Mouse (Mus musculus) embryo, embryonic 11 days (tissue): Measurements from ENCODE around the gene Cyp2r1.
"Not testable (repeated sequence)": the region's sequence is repeated elsewhere in the genome, so short reads cannot be mapped to it uniquely, and the experiment has no call there.

ENCODE experiments used
- DNase-seq: peaks from one replicate; pipeline ENCODE4 v3.0.0-alpha.2; 2015

Cyp2r1 gene

GRCm38 (mm10) chr7:114562531-114563241, at the start of gene Cyp2r1:
Cyp2r1 (minus strand) TSS chr7:114562972.
- peak; percentile 93 for DNase-seq

GRCm38 (mm10) chr7:114594391-114594790, 31.6 kb upstream of the Cyp2r1 start:
- DNase-seq = not testable (repeated sequence)

- DNase-seq = no peak
These were observed 19.7 kb upstream of the Cyp2r1 start for GRCm38 (mm10) chr7:114582441-114582840.

DNA sequence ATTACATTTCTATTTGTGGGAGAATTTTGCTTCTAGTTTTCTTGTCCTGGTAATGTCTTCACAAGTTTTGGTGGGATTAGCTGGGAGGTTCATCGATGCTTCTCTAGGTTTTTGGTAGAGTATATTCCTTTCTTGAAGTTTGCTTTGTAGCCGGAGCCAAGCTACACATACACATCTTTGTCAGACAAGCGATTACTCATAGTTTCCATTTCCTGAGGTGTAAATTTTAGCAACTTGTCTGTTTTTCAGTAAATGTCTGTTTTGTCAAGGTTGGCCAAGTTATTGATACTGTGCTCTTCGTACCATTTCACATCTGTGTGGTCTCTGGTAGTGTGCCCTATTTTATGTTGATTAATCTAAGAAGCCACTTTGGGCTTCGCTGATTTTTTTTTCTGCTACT, 18.4 kb upstream of the Cyp2r1 start:
- no peak for DNase-seq

- DNase-seq = peak; percentile 81
These were observed 17.7 kb upstream of the Cyp2r1 start for GRCm38 (mm10) chr7:114580426-114580825.

GRCm38 (mm10) chr7:114577665-114578064, 14.9 kb upstream of the Cyp2r1 start:
- no peak for DNase-seq

DNA sequence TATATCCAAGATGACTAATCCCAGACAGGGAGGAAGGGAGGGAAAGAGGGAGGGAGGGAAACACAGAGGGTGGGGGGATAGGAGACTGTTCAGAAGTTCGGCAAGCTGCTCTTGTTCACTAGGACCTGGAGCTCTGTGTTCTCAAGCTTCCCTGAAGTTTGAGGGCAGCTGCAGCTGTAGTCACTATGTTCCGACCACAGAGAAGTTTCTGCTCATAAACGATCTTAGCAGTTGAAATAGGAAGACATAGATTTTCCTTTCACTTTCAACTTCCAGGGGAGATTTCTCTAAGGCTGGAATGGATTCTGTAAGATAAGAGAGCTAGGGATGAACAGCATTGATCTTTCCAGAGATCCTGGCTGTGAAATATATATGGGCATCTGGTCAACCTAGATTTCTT, 14.2 kb upstream of the Cyp2r1 start:
- DNase-seq = no peak

DNA sequence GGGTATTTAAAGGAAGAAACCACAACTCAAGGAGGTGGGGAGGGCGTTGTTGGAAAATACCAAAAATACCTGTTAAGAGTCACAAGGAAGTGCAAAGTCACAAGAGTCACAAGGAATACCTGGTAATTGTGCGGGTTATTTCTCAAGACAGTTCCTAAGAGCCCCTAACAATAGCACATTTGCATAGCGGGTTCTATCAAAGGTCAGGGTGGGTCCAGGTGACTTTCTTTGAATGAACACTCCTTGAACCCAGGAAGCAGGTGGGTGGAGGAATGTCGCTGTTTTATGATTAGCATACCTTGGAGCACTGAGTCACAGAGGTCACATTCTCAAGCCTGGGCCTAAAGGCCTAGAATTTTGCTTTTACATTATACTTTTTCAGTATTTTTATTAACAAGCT, 11.1 kb upstream of the Cyp2r1 start:
- not testable (repeated sequence) for DNase-seq

- no peak for DNase-seq
These were observed 26.6 kb downstream of the Cyp2r1 start for GRCm38 (mm10) chr7:114536179-114536578.

DNA sequence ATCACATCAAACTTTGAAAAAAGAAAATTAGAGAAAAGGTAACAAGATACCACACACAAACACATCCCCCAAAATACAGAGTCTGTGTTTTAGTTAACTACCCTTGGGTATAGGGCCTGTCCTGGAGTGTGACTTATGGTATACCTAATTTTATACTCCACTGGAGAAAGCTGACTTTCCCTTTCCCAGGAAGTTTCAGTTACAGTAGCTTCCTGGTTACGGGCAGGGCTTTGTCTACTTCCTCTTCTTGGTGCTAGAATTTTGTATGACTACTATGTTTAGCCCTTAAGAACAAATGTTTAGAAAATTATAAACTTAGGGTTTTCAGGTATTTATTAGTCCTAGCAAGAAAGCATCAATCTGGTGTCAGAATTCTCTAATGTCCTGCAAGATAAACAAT, 36.5 kb downstream of the Cyp2r1 start:
- no peak for DNase-seq

- DNase-seq = no peak
These were observed 42.6 kb downstream of the Cyp2r1 start for GRCm38 (mm10) chr7:114520122-114520521.

DNA sequence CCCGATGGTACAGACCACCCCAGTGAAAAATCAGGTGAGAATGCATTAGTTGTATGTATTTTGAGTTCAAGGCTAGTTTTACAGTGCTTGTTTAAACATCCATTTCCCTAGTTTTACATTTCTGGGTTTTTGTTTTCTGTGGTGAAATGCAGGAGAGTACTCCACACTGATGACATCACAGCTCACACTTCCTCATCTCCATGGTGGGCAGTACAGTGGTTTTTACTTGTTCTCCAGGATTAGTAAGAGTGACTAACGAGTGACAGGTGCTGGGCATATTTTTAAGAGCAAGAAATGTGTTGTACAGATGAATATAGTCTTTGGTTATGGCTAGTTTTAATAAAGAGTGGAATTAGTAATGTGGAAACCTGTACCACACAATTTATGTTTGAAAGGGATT, 53.9 kb downstream of the Cyp2r1 start:
- DNase-seq = no peak
